Mouse (Mus musculus) neural tube, embryonic 11.5 days (tissue): ENCODE results near the gene Pde12. TPM values are rescaled to one million over a fixed set of nuclear protein-coding genes. Genes with fewer than 3 reads are reported as not detected.

Experiments used
- ATAC-seq: fragments of 200-750 bp; cut with Nextera tagmentation; 2 replicates; pipeline ENCODE4 v1.8.0; 2017; ENCODE audit warnings: moderate number of reproducible peaks, mild to moderate bottlenecking, moderate TSS enrichment, moderate library complexity; ENCODE audit not compliant: insufficient read depth, low FRiP score, low TSS enrichment
- DNase-seq: peaks from one replicate; pipeline ENCODE4 v3.0.0-alpha.2; 2015; ENCODE audit warnings: low spot score
- H3K27ac ChIP-seq: fragments of 300-500 bp; sonication (generic); 2 replicates; pipeline ENCODE4 v1.5.1; 2014; ENCODE audit warnings: low read depth, mild to moderate bottlenecking, low read length
- H3K27me3 ChIP-seq: fragments of 300-500 bp; sonication (generic); 2 replicates; pipeline ENCODE4 v1.6.1; 2014; ENCODE audit warnings: mild to moderate bottlenecking, low read length, mixed read lengths; ENCODE audit not compliant: control insufficient read depth, insufficient read depth
- H3K36me3 ChIP-seq: fragments of 300-500 bp; sonication (generic); 2 replicates; pipeline ENCODE4 v1.6.1; 2014; ENCODE audit warnings: mild to moderate bottlenecking, low read length, moderate library complexity, mixed read lengths; ENCODE audit not compliant: control insufficient read depth, insufficient read depth
- H3K4me1 ChIP-seq: fragments of 300-500 bp; sonication (generic); 2 replicates; pipeline ENCODE4 v1.6.1; 2014; ENCODE audit warnings: low read length, mixed read lengths; ENCODE audit not compliant: control insufficient read depth, insufficient read depth
- H3K4me2 ChIP-seq: fragments of 300-500 bp; sonication (generic); 2 replicates; pipeline ENCODE4 v1.6.1; 2014; ENCODE audit warnings: low read depth, mild to moderate bottlenecking, moderate library complexity
- H3K4me3 ChIP-seq: fragments of 300-500 bp; sonication (generic); 2 replicates; pipeline ENCODE4 v1.5.1; 2014; ENCODE audit warnings: low read depth, low read length
- H3K9ac ChIP-seq: fragments of 300-500 bp; sonication (generic); 2 replicates; pipeline ENCODE4 v1.6.1; 2014; ENCODE audit warnings: mild to moderate bottlenecking, low read length
- H3K9me3 ChIP-seq: fragments of 300-500 bp; sonication (generic); 2 replicates; pipeline ENCODE4 v1.6.1; 2016; ENCODE audit warnings: low read length; ENCODE audit not compliant: control insufficient read depth
- WGBS: fragments of 180-500 bp; shearing (Covaris S2); extraction: QIAGEN DNeasy Blood & Tissue Kit; methylation state at CpG from one replicate; pipeline ENCODE4 v1.1.7; 2014; 5-methylcytosine and 5-hydroxymethylcytosine counted together
- polyA plus RNA-seq: library from polyadenylated mRNA; unstranded; fragments of >200 nt; fragmentation: Nextera tagmentation; extraction: Ambion mirVana; gene quantifications from 2 replicates; pipeline ENCODE4 v1.2.1, GENCODE M21; 2014

Gene Pde12
- polyA plus RNA-seq, 1 experiment from 2014 or later = 14.9 TPM

GRCm38 (mm10) chr14:26658178-26658577 is 11.5 kb downstream of the Pde12 start:
- H3K27ac ChIP-seq = no peak overlapping the region
- H3K4me1 ChIP-seq = no peaks in the 10 kb centered on the region
- H3K27me3 ChIP-seq = no peaks in the 10 kb centered on the region
- DNase-seq (no peak), ATAC-seq (no peak)
- H3K4me2 ChIP-seq = no peak overlapping the region
- H3K4me3 ChIP-seq = no peak overlapping the region
- peaks cover 6% of the 10 kb centered on the region; the same call in 1 of the 2 replicates for H3K36me3 ChIP-seq
- H3K9me3 ChIP-seq = no peaks in the 10 kb centered on the region
- H3K9ac ChIP-seq = no peak overlapping the region

- Histone ChIP-seq H3K27ac (no peak overlapping the region), H3K9me3 (no peaks in the 10 kb centered on the region), H3K27me3 (no peaks in the 10 kb centered on the region), H3K36me3 (0 out of 2 replicates have a peak, but pooled peaks cover 3% of the 10 kb centered on the region), H3K9ac (no peak overlapping the region), H3K4me2 (no peak overlapping the region), H3K4me3 (no peak overlapping the region), H3K4me1 (no peaks in the 10 kb centered on the region)
- DNase-seq (no peak), ATAC-seq (no peak)
Measured at GRCm38 (mm10) chr14:26651901-26652300, 17.8 kb downstream of the Pde12 start.

DNA sequence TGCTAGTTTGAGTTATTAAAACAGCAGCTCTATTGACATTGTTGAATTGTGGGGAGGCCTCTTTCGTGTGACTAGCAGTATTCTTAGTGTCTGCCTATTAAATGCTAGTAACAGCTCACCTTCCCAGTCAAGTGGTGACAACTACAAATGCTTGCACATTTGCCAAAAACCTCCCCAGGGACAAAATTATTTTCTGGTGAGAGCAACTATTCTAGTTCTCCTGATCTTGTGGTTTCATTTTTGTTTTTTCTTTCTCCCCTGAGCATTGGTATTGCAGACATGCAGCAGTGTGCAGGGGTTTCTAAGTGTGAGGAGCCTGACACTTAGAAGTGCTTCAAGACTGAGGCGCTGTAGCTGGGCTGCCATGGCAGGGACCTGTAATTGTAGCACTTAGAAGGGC is 21.9 kb downstream of the Pde12 start:
- Histone ChIP-seq H3K4me2 (no peak overlapping the region), H3K4me1 (peaks cover 4% of the 10 kb centered on the region), H3K36me3 (no peaks in the 10 kb centered on the region), H3K4me3 (no peak overlapping the region), H3K27me3 (no peaks in the 10 kb centered on the region), H3K9ac (no peak overlapping the region), H3K9me3 (no peaks in the 10 kb centered on the region), H3K27ac (no peak overlapping the region)
- 85% methylated on average over 2 of the region's 2 CpGs for WGBS
- DNase-seq = no peak
- no peak for ATAC-seq

DNA sequence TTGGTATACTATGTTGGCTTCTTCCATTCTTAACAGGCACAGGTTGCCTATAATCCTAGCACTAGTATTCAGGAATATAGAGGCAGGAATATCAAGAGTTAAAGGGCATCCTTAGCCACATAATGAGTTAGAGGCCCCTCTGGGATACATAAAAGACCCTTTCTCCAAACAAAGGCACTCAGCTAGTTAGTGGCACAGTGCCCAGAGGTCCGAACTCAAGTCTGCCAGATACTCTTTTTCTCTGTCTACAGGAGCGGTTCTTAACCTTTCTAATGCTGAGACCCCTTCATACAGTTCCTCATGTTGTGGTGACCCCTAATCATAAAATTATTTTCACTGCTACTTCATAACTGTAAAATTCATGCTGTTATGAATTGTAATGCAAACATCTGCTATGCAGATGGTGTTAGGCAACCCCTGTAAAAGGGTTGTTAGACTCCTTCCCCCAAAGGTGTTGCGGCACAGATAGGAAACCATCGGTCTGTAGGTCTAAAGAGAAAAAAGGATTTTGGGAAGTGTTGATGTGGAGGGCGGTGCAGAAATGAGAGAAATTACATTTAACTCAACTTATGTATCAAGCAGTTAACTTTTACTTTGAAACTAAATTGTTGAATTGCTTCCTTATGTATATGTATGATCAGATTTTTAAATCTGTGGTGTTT is 23.6 kb downstream of the Pde12 start:
- H3K9me3 ChIP-seq = no peaks in the 10 kb centered on the region
- peaks cover 4% of the 10 kb centered on the region for H3K4me1 ChIP-seq
- H3K4me2 ChIP-seq = no peak overlapping the region
- ATAC-seq (no peak), DNase-seq (no peak)
- H3K27ac ChIP-seq = no peak overlapping the region
- H3K4me3 ChIP-seq = no peak overlapping the region
- no peaks in the 10 kb centered on the region for H3K27me3 ChIP-seq
- H3K36me3 ChIP-seq = no peaks in the 10 kb centered on the region
- 66% methylated on average over 5 of the region's 5 CpGs for WGBS
- H3K9ac ChIP-seq = no peak overlapping the region

DNA sequence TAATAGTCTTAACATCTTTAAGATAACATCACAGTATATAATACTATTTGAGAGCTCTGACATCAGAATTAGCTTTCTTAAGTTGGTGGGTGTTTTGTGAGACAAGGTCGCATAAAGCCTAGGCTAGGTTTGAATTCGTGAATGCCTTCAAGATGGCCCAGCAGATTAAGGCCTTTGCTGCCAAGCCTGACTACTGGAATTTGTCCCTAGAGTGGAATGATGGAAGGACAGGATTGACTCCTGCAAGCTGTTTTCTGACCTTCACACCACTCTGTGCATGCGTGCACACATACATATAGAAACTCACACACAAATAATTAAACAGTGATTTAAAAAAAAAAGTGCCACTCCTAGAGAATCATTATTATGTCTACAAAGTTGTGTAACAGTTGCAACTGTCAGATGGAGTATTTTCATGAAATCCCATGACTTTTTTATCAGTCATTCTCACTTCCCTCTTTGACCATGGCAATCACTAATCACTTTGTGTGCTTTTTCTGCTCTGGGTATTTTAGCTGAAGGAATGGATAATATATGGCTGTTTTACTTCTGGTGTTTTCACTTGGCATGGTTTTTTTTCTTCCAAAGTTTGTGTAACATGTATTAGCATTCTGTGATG is 26.6 kb downstream of the Pde12 start:
- no peak overlapping the region for H3K4me3 ChIP-seq
- peaks cover 7% of the 10 kb centered on the region for H3K4me1 ChIP-seq
- H3K9me3 ChIP-seq = no peaks in the 10 kb centered on the region
- WGBS = 85% methylated on average over 3 of the region's 3 CpGs
- DNase-seq (no peak), ATAC-seq (no peak)
- no peaks in the 10 kb centered on the region for H3K36me3 ChIP-seq
- H3K27ac ChIP-seq = no peak overlapping the region
- no peaks in the 10 kb centered on the region for H3K27me3 ChIP-seq
- no peak overlapping the region for H3K9ac ChIP-seq
- no peak overlapping the region for H3K4me2 ChIP-seq

- Histone ChIP-seq H3K27me3 (no peaks in the 10 kb centered on the region), H3K9me3 (no peaks in the 10 kb centered on the region), H3K27ac (no peak overlapping the region), H3K4me1 (peaks cover 6% of the 10 kb centered on the region; the same call in 1 of the 2 replicates), H3K4me3 (peak overlapping the region; percentile 73), H3K36me3 (no peaks in the 10 kb centered on the region), H3K9ac (no peak overlapping the region), H3K4me2 (peak overlapping the region; percentile 52)
- ATAC-seq (no peak), DNase-seq (no peak)
- 58% methylated on average over 2 of the region's 2 CpGs for whole genome bisulfite sequencing
Measured at GRCm38 (mm10) chr14:26639961-26640360, 29.7 kb downstream of the Pde12 start.

GRCm38 (mm10) chr14:26639251-26639650 is 30.4 kb downstream of the Pde12 start:
- WGBS = 6% methylated on average over 11 of the region's 11 CpGs
- H3K9me3 ChIP-seq = no peaks in the 10 kb centered on the region
- H3K4me2 ChIP-seq = peak overlapping the region; percentile 52
- ATAC-seq (no peak), DNase-seq (peak; percentile 15)
- no peaks in the 10 kb centered on the region for H3K36me3 ChIP-seq
- H3K27ac ChIP-seq = no peak overlapping the region; the same call in 1 of the 2 replicates
- H3K4me1 ChIP-seq = peaks cover 6% of the 10 kb centered on the region; the same call in 1 of the 2 replicates
- H3K4me3 ChIP-seq = peak overlapping the region; percentile 73
- H3K9ac ChIP-seq = peak overlapping the region; percentile 78; the same call in 1 of the 2 replicates
- H3K27me3 ChIP-seq = no peaks in the 10 kb centered on the region

DNA sequence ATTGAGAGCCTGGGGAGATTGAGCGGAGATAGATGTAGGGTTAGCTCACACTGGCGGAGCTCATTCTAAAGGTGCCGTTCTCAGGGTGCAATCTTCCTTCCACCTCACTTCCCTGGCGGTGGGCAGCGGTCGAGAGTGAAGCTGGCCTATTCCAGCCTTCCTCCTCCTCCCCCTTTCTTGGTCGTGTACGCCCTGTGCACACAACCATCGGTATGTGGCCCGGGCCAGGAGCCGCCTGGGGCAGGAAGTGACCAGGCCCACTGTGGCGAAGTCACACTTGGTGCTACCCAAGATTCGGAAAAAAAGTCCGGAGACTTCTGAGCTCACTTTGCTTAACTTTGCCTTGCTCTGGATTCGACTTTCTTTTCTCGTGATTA is 31.0 kb downstream of the Pde12 start:
- peak overlapping the region; percentile 52 for H3K4me2 ChIP-seq
- no peaks in the 10 kb centered on the region for H3K36me3 ChIP-seq
- ATAC-seq (peak; percentile 13; the same call in 1 of the 2 replicates), DNase-seq (peak; percentile 67)
- no peaks in the 10 kb centered on the region for H3K9me3 ChIP-seq
- H3K4me3 ChIP-seq = peak overlapping the region; percentile 73
- WGBS = 2% methylated on average over 16 of the region's 16 CpGs
- peaks cover 6% of the 10 kb centered on the region; the same call in 1 of the 2 replicates for H3K4me1 ChIP-seq
- H3K27me3 ChIP-seq = no peaks in the 10 kb centered on the region
- peak overlapping the region; percentile 78 for H3K9ac ChIP-seq
- peak overlapping the region; percentile 90 for H3K27ac ChIP-seq
